Mouse (Mus musculus) intestine, embryonic 15.5 days (tissue): ENCODE measurements at regions not wholly inside any gene's neighbourhood (a gene's known extent, or its start where the extent isn't known, plus 50 kb on each side); places are given as distances from the start of the nearest gene placed in this dataset.

Experiments
- ATAC-seq: fragments of 200-750 bp; cut with Nextera tagmentation; 2 replicates; pipeline ENCODE4 v1.8.0; 2017; ENCODE audit warnings: moderate TSS enrichment, moderate library complexity
- H3K27ac ChIP-seq: fragments of 300-500 bp; sonication (generic); 2 replicates; pipeline ENCODE4 v1.5.1; 2015; ENCODE audit warnings: mild to moderate bottlenecking, inconsistent platforms
- H3K27me3 ChIP-seq: fragments of 300-500 bp; sonication (generic); replicated peaks from 2 replicates; pipeline ENCODE4 v1.6.1; 2015; ENCODE audit warnings: inconsistent platforms
- H3K36me3 ChIP-seq: fragments of 300-500 bp; sonication (generic); 2 replicates; pipeline ENCODE4 v1.6.1; 2015; ENCODE audit warnings: inconsistent platforms
- H3K4me1 ChIP-seq: fragments of 300-500 bp; sonication (generic); replicated peaks from 2 replicates; pipeline ENCODE4 v1.6.1; 2015; ENCODE audit warnings: inconsistent platforms
- H3K4me2 ChIP-seq: fragments of 300-500 bp; sonication (generic); replicated peaks from 2 replicates; pipeline ENCODE4 v1.6.1; 2015; ENCODE audit warnings: mild to moderate bottlenecking, inconsistent platforms
- H3K4me3 ChIP-seq: fragments of 300-500 bp; sonication (generic); replicated peaks from 2 replicates; pipeline ENCODE4 v1.5.1; 2015; ENCODE audit warnings: inconsistent platforms
- H3K9ac ChIP-seq: fragments of 300-500 bp; sonication (generic); 2 replicates; pipeline ENCODE4 v1.6.1; 2015; ENCODE audit warnings: inconsistent platforms
- H3K9me3 ChIP-seq: fragments of 300-500 bp; sonication (generic); 2 replicates; pipeline ENCODE4 v1.6.1; 2016; ENCODE audit warnings: inconsistent platforms
- WGBS: fragments of 180-500 bp; shearing (Covaris S2); methylation state at CpG from one replicate; pipeline ENCODE4 v1.1.7; 2015; 5-methylcytosine and 5-hydroxymethylcytosine counted together

- H3K9me3 ChIP-seq, result no peaks in the 10 kb centered on the region
- no peak for ATAC-seq
- no peak overlapping the region for H3K9ac ChIP-seq
- WGBS, result 39% methylated on average over 3 of the region's 3 CpGs
- no peak overlapping the region for H3K4me2 ChIP-seq
- H3K4me1 ChIP-seq, result no peaks in the 10 kb centered on the region
- no peak overlapping the region for H3K27ac ChIP-seq
- no peaks in the 10 kb centered on the region for H3K36me3 ChIP-seq
- H3K4me3 ChIP-seq, result no peak overlapping the region
- no peaks in the 10 kb centered on the region for H3K27me3 ChIP-seq
Measured at GRCm38 (mm10) chr4:9935949-9936348, 938.3 kb upstream of the 2610301B20Rik start.

GRCm38 (mm10) chr4:9951441-9951840 is 922.9 kb upstream of the 2610301B20Rik start:
- H3K9ac ChIP-seq, result no peak overlapping the region
- no peak for ATAC-seq
- no peaks in the 10 kb centered on the region for H3K9me3 ChIP-seq
- no peak overlapping the region for H3K27ac ChIP-seq
- H3K4me3 ChIP-seq, result no peak overlapping the region
- no peaks in the 10 kb centered on the region for H3K27me3 ChIP-seq
- WGBS, result 85% methylated on average over 4 of the region's 4 CpGs
- no peak overlapping the region for H3K4me2 ChIP-seq
- H3K36me3 ChIP-seq, result no peaks in the 10 kb centered on the region
- no peaks in the 10 kb centered on the region for H3K4me1 ChIP-seq

- Histone ChIP-seq H3K4me1 (no peaks in the 10 kb centered on the region), H3K4me2 (no peak overlapping the region), H3K4me3 (no peak overlapping the region), H3K27me3 (no peaks in the 10 kb centered on the region), H3K27ac (no peak overlapping the region), H3K36me3 (no peaks in the 10 kb centered on the region), H3K9ac (no peak overlapping the region), H3K9me3 (no peaks in the 10 kb centered on the region)
- no peak for ATAC-seq
Measured at GRCm38 (mm10) chr4:9974631-9975030, 899.7 kb upstream of the 2610301B20Rik start.

GRCm38 (mm10) chr4:9981354-9982040 is 892.8 kb upstream of the 2610301B20Rik start:
- no peak for ATAC-seq

GRCm38 (mm10) chr4:9982786-9983525 is 891.3 kb upstream of the 2610301B20Rik start:
- Histone ChIP-seq H3K27ac (no peak overlapping the region), H3K9ac (no peak overlapping the region), H3K4me1 (no peaks in the 10 kb centered on the region), H3K4me3 (no peak overlapping the region), H3K36me3 (no peaks in the 10 kb centered on the region), H3K9me3 (no peaks in the 10 kb centered on the region), H3K27me3 (no peaks in the 10 kb centered on the region), H3K4me2 (no peak overlapping the region)
- ATAC-seq, result no peak
- 54% methylated on average over 7 of the region's 7 CpGs for WGBS

More at GRCm38 (mm10) chr4:9981354-9982040, 892.8 kb upstream of the 2610301B20Rik start:
- no peaks in the 10 kb centered on the region for H3K27me3 ChIP-seq
- H3K4me2 ChIP-seq, result no peak overlapping the region
- H3K27ac ChIP-seq, result no peak overlapping the region
- H3K4me1 ChIP-seq, result no peaks in the 10 kb centered on the region
- no peak overlapping the region for H3K9ac ChIP-seq
- 86% methylated on average over 3 of the region's 3 CpGs for WGBS
- H3K9me3 ChIP-seq, result no peaks in the 10 kb centered on the region
- H3K36me3 ChIP-seq, result no peaks in the 10 kb centered on the region
- H3K4me3 ChIP-seq, result no peak overlapping the region

GRCm38 (mm10) chr4:9993871-9994270 is 880.4 kb upstream of the 2610301B20Rik start:
- H3K9me3 ChIP-seq, result no peaks in the 10 kb centered on the region
- WGBS, result 19% methylated on average over 1 of the region's 1 CpGs
- no peak for ATAC-seq
- H3K27ac ChIP-seq, result no peak overlapping the region
- no peak overlapping the region for H3K9ac ChIP-seq
- H3K36me3 ChIP-seq, result no peaks in the 10 kb centered on the region
- no peaks in the 10 kb centered on the region for H3K27me3 ChIP-seq
- no peaks in the 10 kb centered on the region for H3K4me1 ChIP-seq
- H3K4me3 ChIP-seq, result no peak overlapping the region
- H3K4me2 ChIP-seq, result no peak overlapping the region

- H3K27ac ChIP-seq, result no peak overlapping the region
- H3K4me3 ChIP-seq, result no peak overlapping the region
- H3K4me1 ChIP-seq, result no peaks in the 10 kb centered on the region
- no peaks in the 10 kb centered on the region for H3K36me3 ChIP-seq
- no peaks in the 10 kb centered on the region for H3K9me3 ChIP-seq
- H3K4me2 ChIP-seq, result no peak overlapping the region
- ATAC-seq, result no peak
- no peak overlapping the region for H3K9ac ChIP-seq
- H3K27me3 ChIP-seq, result no peaks in the 10 kb centered on the region
- WGBS, result 27% methylated on average over 1 of the region's 1 CpGs
Measured at GRCm38 (mm10) chr4:9994466-9994865, 879.8 kb upstream of the 2610301B20Rik start.

GRCm38 (mm10) chr4:10030316-10030715 is 844.0 kb upstream of the 2610301B20Rik start:
- Histone ChIP-seq H3K4me1 (no peaks in the 10 kb centered on the region), H3K36me3 (no peaks in the 10 kb centered on the region), H3K4me2 (no peak overlapping the region), H3K9me3 (no peaks in the 10 kb centered on the region), H3K4me3 (no peak overlapping the region), H3K27ac (no peak overlapping the region), H3K9ac (no peak overlapping the region), H3K27me3 (no peaks in the 10 kb centered on the region)
- no peak for ATAC-seq

GRCm38 (mm10) chr4:10031764-10032163 is 842.5 kb upstream of the 2610301B20Rik start:
- no peaks in the 10 kb centered on the region for H3K36me3 ChIP-seq
- H3K4me3 ChIP-seq, result no peak overlapping the region
- H3K9me3 ChIP-seq, result no peaks in the 10 kb centered on the region
- ATAC-seq, result no peak
- H3K4me1 ChIP-seq, result no peaks in the 10 kb centered on the region
- no peak overlapping the region for H3K4me2 ChIP-seq
- no peaks in the 10 kb centered on the region for H3K27me3 ChIP-seq
- WGBS, result 43% methylated on average over 3 of the region's 3 CpGs
- H3K27ac ChIP-seq, result no peak overlapping the region
- H3K9ac ChIP-seq, result no peak overlapping the region

- H3K4me3 ChIP-seq, result no peak overlapping the region
- H3K4me2 ChIP-seq, result no peak overlapping the region
- WGBS, result 69% methylated on average over 1 of the region's 1 CpGs
- H3K9me3 ChIP-seq, result no peaks in the 10 kb centered on the region
- H3K27me3 ChIP-seq, result no peaks in the 10 kb centered on the region
- ATAC-seq, result no peak
- no peaks in the 10 kb centered on the region for H3K4me1 ChIP-seq
- H3K27ac ChIP-seq, result no peak overlapping the region
- no peaks in the 10 kb centered on the region for H3K36me3 ChIP-seq
- no peak overlapping the region for H3K9ac ChIP-seq
Measured at GRCm38 (mm10) chr4:10035336-10035735, 839.0 kb upstream of the 2610301B20Rik start.

- WGBS, result 55% methylated on average over 2 of the region's 2 CpGs
- Histone ChIP-seq H3K4me2 (no peak overlapping the region), H3K4me1 (no peaks in the 10 kb centered on the region), H3K4me3 (no peak overlapping the region), H3K9me3 (no peaks in the 10 kb centered on the region), H3K36me3 (no peaks in the 10 kb centered on the region), H3K9ac (no peak overlapping the region), H3K27me3 (no peaks in the 10 kb centered on the region), H3K27ac (no peak overlapping the region)
- no peak for ATAC-seq
Measured at GRCm38 (mm10) chr4:10041301-10042093, 832.8 kb upstream of the 2610301B20Rik start.

GRCm38 (mm10) chr4:10048770-10049169 is 825.5 kb upstream of the 2610301B20Rik start:
- H3K4me2 ChIP-seq, result no peak overlapping the region
- no peak overlapping the region for H3K27ac ChIP-seq
- no peaks in the 10 kb centered on the region for H3K36me3 ChIP-seq
- H3K9me3 ChIP-seq, result no peaks in the 10 kb centered on the region
- H3K4me1 ChIP-seq, result no peaks in the 10 kb centered on the region
- no peak for ATAC-seq
- no peak overlapping the region for H3K4me3 ChIP-seq
- no peaks in the 10 kb centered on the region for H3K27me3 ChIP-seq
- WGBS, result 44% methylated on average over 1 of the region's 1 CpGs
- no peak overlapping the region for H3K9ac ChIP-seq
